Mouse (Mus musculus): ENCODE measurements around the gene Fbxw25. TPM values are rescaled to one million over a fixed set of nuclear protein-coding genes. Genes with fewer than 3 reads are reported as not detected.
"Not testable (repeated sequence)": the region's sequence is repeated elsewhere in the genome, so short reads cannot be mapped to it uniquely, and the experiment has no call there.

The Fbxw25 gene
- not detected in 2 replicates for polyA plus RNA-seq (2015; fragmentation: Nextera tagmentation; extraction: Ambion mirVana)

- H3K4me2 ChIP-seq; H3K27ac ChIP-seq; H3K4me3 ChIP-seq; ATAC-seq (ENCODE audit: borderline replicate concordance, extremely low read depth, low FRiP score, low TSS enrichment); H3K9ac ChIP-seq; H3K9me3 ChIP-seq; H3K27me3 ChIP-seq; H3K4me1 ChIP-seq; H3K36me3 ChIP-seq: not testable (repeated sequence)
- WGBS: 44% methylated on average over 2 of the region's 2 CpGs
These were observed at the start of gene Fbxw25 for GRCm38 (mm10) chr9:109664552-109664951. Gene Fbxw25, minus strand, starts transcription at chr9:109664652.

DNA sequence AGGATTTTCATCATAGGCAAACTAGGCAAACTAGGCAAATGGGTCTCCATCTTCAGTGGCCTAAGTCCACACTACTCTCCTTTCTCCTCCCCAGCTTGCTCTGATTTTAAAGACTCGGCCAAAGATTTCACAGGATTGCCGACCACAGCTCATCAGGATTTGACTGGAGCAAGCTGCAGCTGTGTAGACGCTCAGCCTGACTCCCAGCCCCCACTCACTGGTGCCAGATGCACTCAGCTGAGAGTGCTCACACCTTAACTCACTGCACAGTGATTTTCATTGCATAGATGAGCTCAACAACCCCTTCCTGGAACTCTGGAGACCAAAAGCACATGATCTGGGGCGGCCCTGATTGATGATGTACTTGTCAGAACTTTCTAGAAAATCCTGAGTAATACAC lies 38.1 kb upstream of the Fbxw25 start, which contains the start of gene Fbxw18:
Gene Fbxw18, minus strand, starts transcription at position 101 of the 400 bp plus-strand sequence.
- H3K4me3 ChIP-seq; H3K27ac ChIP-seq; H3K4me2 ChIP-seq; H3K27me3 ChIP-seq; H3K4me1 ChIP-seq; ATAC-seq (ENCODE audit: borderline replicate concordance, extremely low read depth, low FRiP score, low TSS enrichment); H3K36me3 ChIP-seq; H3K9ac ChIP-seq; H3K9me3 ChIP-seq: not testable (repeated sequence)
- WGBS: 61% methylated on average over 4 of the region's 4 CpGs

- WGBS: 0% methylated on average over 1 of the region's 1 CpGs
- Histone ChIP-seq H3K9ac (no peak overlapping the region), H3K9me3 (no peaks in the 10 kb centered on the region), H3K4me1 (no peaks in the 10 kb centered on the region), H3K4me3 (no peak overlapping the region), H3K4me2 (no peak overlapping the region), H3K36me3 (no peaks in the 10 kb centered on the region), H3K27me3 (no peaks in the 10 kb centered on the region), H3K27ac (no peak overlapping the region)
- no peak for ATAC-seq (ENCODE audit: borderline replicate concordance, extremely low read depth, low FRiP score, low TSS enrichment)
These were observed 20.8 kb upstream of the Fbxw25 start for GRCm38 (mm10) chr9:109685299-109685698.

DNA sequence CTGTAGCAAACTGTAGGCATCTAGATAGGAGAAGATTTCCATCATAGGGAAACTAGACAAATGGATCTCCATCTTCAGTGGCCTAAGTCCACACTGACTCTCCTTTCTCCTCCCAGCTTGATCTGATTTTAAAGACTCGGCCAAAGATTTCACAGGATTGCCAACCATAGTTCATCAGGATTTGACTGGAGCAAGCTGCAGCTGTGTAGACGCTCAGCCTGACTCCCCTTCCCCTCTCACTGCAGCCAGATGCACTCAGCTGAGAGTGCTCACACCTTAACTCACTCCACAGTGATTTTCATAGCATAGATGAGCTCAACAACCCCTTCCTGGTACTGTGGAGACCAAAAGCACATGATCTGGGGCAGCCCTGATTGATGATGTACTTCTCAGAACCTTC lies 38.5 kb downstream of the Fbxw25 start, which contains the start of gene Fbxw24:
Gene Fbxw24, minus strand, starts transcription at position 101 of the 400 bp plus-strand sequence.
- H3K36me3 ChIP-seq; H3K4me3 ChIP-seq; H3K4me1 ChIP-seq; H3K27ac ChIP-seq; H3K9ac ChIP-seq; H3K4me2 ChIP-seq; H3K27me3 ChIP-seq; ATAC-seq (ENCODE audit: borderline replicate concordance, extremely low read depth, low FRiP score, low TSS enrichment); H3K9me3 ChIP-seq: not testable (repeated sequence)
- WGBS: 78% methylated on average over 2 of the region's 2 CpGs

- not testable (repeated sequence) for H3K4me1 ChIP-seq; ATAC-seq (ENCODE audit: borderline replicate concordance, extremely low read depth, low FRiP score, low TSS enrichment); H3K27me3 ChIP-seq; H3K4me3 ChIP-seq; H3K9ac ChIP-seq; H3K4me2 ChIP-seq; H3K9me3 ChIP-seq; H3K36me3 ChIP-seq; H3K27ac ChIP-seq
- WGBS: 31% methylated on average over 5 of the region's 5 CpGs
These were observed 57.6 kb downstream of the Fbxw25 start for GRCm38 (mm10) chr9:109606837-109607236.

GRCm38 (mm10) chr9:109602128-109602527 lies 62.3 kb downstream of the Fbxw25 start:
- not testable (repeated sequence) for H3K9ac ChIP-seq; H3K9me3 ChIP-seq; H3K4me2 ChIP-seq; ATAC-seq (ENCODE audit: borderline replicate concordance, extremely low read depth, low FRiP score, low TSS enrichment); H3K27ac ChIP-seq; H3K4me3 ChIP-seq; H3K27me3 ChIP-seq; H3K36me3 ChIP-seq; H3K4me1 ChIP-seq
- WGBS: 46% methylated on average over 2 of the region's 2 CpGs

GRCm38 (mm10) chr9:109597226-109597625 lies 67.2 kb downstream of the Fbxw25 start:
- ATAC-seq (ENCODE audit: borderline replicate concordance, extremely low read depth, low FRiP score, low TSS enrichment): no peak
- Histone ChIP-seq H3K36me3 (no peaks in the 10 kb centered on the region), H3K4me3 (no peak overlapping the region), H3K27me3 (no peaks in the 10 kb centered on the region), H3K4me2 (no peak overlapping the region), H3K9ac (no peak overlapping the region), H3K9me3 (no peaks in the 10 kb centered on the region), H3K4me1 (no peaks in the 10 kb centered on the region), H3K27ac (no peak overlapping the region)

Other genes starting within 250 kb of the Fbxw25 start
- not detected in 2 replicates for gene Fbxw16, start 215.5 kb downstream of the Fbxw25 start, polyA plus RNA-seq (2015; fragmentation: Nextera tagmentation; extraction: Ambion mirVana)
- gene Fbxw19, start 168.8 kb downstream of the Fbxw25 start, polyA plus RNA-seq (2015; fragmentation: Nextera tagmentation; extraction: Ambion mirVana): not detected in 2 replicates
- gene Fbxw15, start 96.4 kb downstream of the Fbxw25 start, polyA plus RNA-seq (2015; fragmentation: Nextera tagmentation; extraction: Ambion mirVana): not detected in 2 replicates
- gene Fbxw24, start 38.6 kb downstream of the Fbxw25 start, polyA plus RNA-seq (2015; fragmentation: Nextera tagmentation; extraction: Ambion mirVana): 0.10 TPM in 1 of 2 replicates, not detected in the other
- not detected in 2 replicates for gene Fbxw18, start 38.0 kb upstream of the Fbxw25 start, polyA plus RNA-seq (2015; fragmentation: Nextera tagmentation; extraction: Ambion mirVana)
- not detected in 2 replicates for gene Fbxw26, start 81.4 kb upstream of the Fbxw25 start, polyA plus RNA-seq (2015; fragmentation: Nextera tagmentation; extraction: Ambion mirVana)
- not detected in 2 replicates for gene Fbxw27, start 126.0 kb upstream of the Fbxw25 start, polyA plus RNA-seq (2015; fragmentation: Nextera tagmentation; extraction: Ambion mirVana)
- gene Spink8, start 147.6 kb upstream of the Fbxw25 start, polyA plus RNA-seq (2015; fragmentation: Nextera tagmentation; extraction: Ambion mirVana): not detected in 2 replicates
- gene Nme6, start 168.1 kb upstream of the Fbxw25 start, polyA plus RNA-seq (2015; fragmentation: Nextera tagmentation; extraction: Ambion mirVana): 52.9 and 58.0 TPM in 2 replicates
- 1.0 and 1.2 TPM in 2 replicates for gene Camp, start 185.0 kb upstream of the Fbxw25 start, polyA plus RNA-seq (2015; fragmentation: Nextera tagmentation; extraction: Ambion mirVana)
- gene Cdc25a, start 210.9 kb upstream of the Fbxw25 start, polyA plus RNA-seq (2015; fragmentation: Nextera tagmentation; extraction: Ambion mirVana): 27.2 and 30.4 TPM in 2 replicates